ENCODE assay signal across 17 mouse cellular contexts in genomic region chr11:69692196-69692811, GRCm38 (mm10). TPM values are rescaled to one million over a fixed set of nuclear protein-coding genes. Genes with fewer than 3 reads are reported as not detected.
DNase-seq lines count a peak whose midpoint lies in the region; ATAC-seq and TF ChIP-seq lines count a peak whose summit lies in the region.
"Had no signal": no experiment of that assay in that cellular context is flagged by ENCODE, and none has a peak within 500 bp of the region (broad histone marks: within the 10 kb centered on the region; RNA-seq: fewer than 3 reads in every experiment).

No protein-coding gene starts in this region.

- peaks cover 26% of the 10 kb centered on the region for H3K4me1 ChIP-seq in kidney, adult 2 months (ENCODE audit: control insufficient read depth, insufficient read depth, low read length)
- H3K4me1 ChIP-seq in bone marrow macrophage, adult 2 months (ENCODE audit: control insufficient read depth, insufficient read depth, low read length) = peaks cover 54% of the 10 kb centered on the region
- peaks cover 14% of the 10 kb centered on the region for H3K4me1 ChIP-seq in midbrain, embryonic 16.5 days (ENCODE audit: control insufficient read depth, insufficient read depth, low read length)

- WGBS in kidney, adult 2 months = 59% methylated on average over 9 of the region's 9 CpGs
- WGBS in midbrain, embryonic 16.5 days = 80% methylated on average over 9 of the region's 9 CpGs

- no peak overlapping the region for H3K9ac ChIP-seq in midbrain, embryonic 16.5 days (ENCODE audit: low read depth, low read length)
- H3K9ac ChIP-seq: forebrain, embryonic 13.5 days; hindbrain, embryonic 15.5 days; lung, embryonic 15.5 days; midbrain, embryonic 15.5 days; neural tube, embryonic 13.5 days had no signal

- peak; percentile 73 for ATAC-seq in megakaryocyte, adult 5-6 weeks (ENCODE audit: poor library complexity, severe bottlenecking)
- no peak for ATAC-seq in midbrain, embryonic 16.5 days
- ATAC-seq: forebrain, embryonic 13.5 days; midbrain, embryonic 15.5 days had no signal

- H3K9me3 ChIP-seq in midbrain, embryonic 16.5 days (replicated peaks; ENCODE audit: control insufficient read depth, low read length, poor library complexity, severe bottlenecking) = no peaks in the 10 kb centered on the region
- H3K9me3 ChIP-seq: forebrain, embryonic 13.5 days; hindbrain, embryonic 15.5 days; limb, embryonic 10.5 days; lung, embryonic 15.5 days; midbrain, embryonic 15.5 days; neural tube, embryonic 13.5 days had no signal

- no peak overlapping the region for H3K4me3 ChIP-seq in kidney, adult 2 months (ENCODE audit: insufficient read depth, low read depth, low read length)
- no peak overlapping the region for H3K4me3 ChIP-seq in bone marrow macrophage, adult 2 months (ENCODE audit: insufficient read depth, low read length)
- no peak overlapping the region for H3K4me3 ChIP-seq in midbrain, embryonic 16.5 days (ENCODE audit: low read depth, low read length)
- H3K4me3 ChIP-seq: forebrain, embryonic 13.5 days; hindbrain, embryonic 15.5 days; limb, embryonic 10.5 days; lung, embryonic 15.5 days; midbrain, embryonic 15.5 days; neural tube, embryonic 13.5 days had no signal

- no peak for TF ChIP-seq POLR2A in kidney, adult 2 months (IDR thresholded peaks at IDR 0.05; ENCODE audit: low read depth, low read length)
- no peak for TF ChIP-seq POLR2A in bone marrow macrophage, adult 2 months (IDR thresholded peaks at IDR 0.05; ENCODE audit: borderline replicate concordance, low read depth, low read length)

- DNase-seq in kidney, adult 2 months = peak; percentile 65
- DNase-seq in kidney, postnatal 10 days = no peak
- DNase-seq in 416B (ENCODE audit: low read depth) = peak; percentile 48
- no peak for DNase-seq in urinary bladder, postnatal 14 days (ENCODE audit: low spot score)
- DNase-seq: adrenal gland, adult 8-10 months; cerebellum, postnatal 10 days; right cerebral cortex, postnatal 4 days; thymus, adult 18-20 months had no signal

- H3K27ac ChIP-seq in kidney, adult 2 months (ENCODE audit: insufficient read depth, low read depth, low read length) = peak overlapping the region; percentile 78
- H3K27ac ChIP-seq in bone marrow macrophage, adult 2 months (ENCODE audit: insufficient read depth, low read depth, low read length) = peak overlapping the region; percentile 74
- no peak overlapping the region for H3K27ac ChIP-seq in midbrain, embryonic 16.5 days (ENCODE audit: low read length)
- H3K27ac ChIP-seq: forebrain, embryonic 13.5 days; hindbrain, embryonic 15.5 days; limb, embryonic 10.5 days; lung, embryonic 15.5 days; midbrain, embryonic 15.5 days; neural tube, embryonic 13.5 days had no signal

- no peak overlapping the region for H3K4me2 ChIP-seq in midbrain, embryonic 16.5 days (ENCODE audit: low read length)
- H3K4me2 ChIP-seq: forebrain, embryonic 13.5 days; hindbrain, embryonic 15.5 days; lung, embryonic 15.5 days; midbrain, embryonic 15.5 days; neural tube, embryonic 13.5 days had no signal

- no peaks in the 10 kb centered on the region for H3K27me3 ChIP-seq in kidney, adult 2 months (replicated peaks; ENCODE audit: control insufficient read depth, insufficient read depth, low read length)
- H3K27me3 ChIP-seq in midbrain, embryonic 16.5 days (ENCODE audit: control insufficient read depth, insufficient read depth, low read depth, low read length) = no peaks in the 10 kb centered on the region
- H3K27me3 ChIP-seq: hindbrain, embryonic 15.5 days; lung, embryonic 15.5 days; midbrain, embryonic 15.5 days; neural tube, embryonic 13.5 days had no signal

- TF ChIP-seq CTCF in kidney, adult 2 months (conservative IDR thresholded peaks at IDR 0.05; ENCODE audit: insufficient read depth, insufficient read length, low read depth, low read length) = no peak
- no peak for TF ChIP-seq CTCF in bone marrow macrophage, adult 2 months (IDR thresholded peaks at IDR 0.05; ENCODE audit: low read depth, low read length)

- no peaks in the 10 kb centered on the region for H3K36me3 ChIP-seq in kidney, adult 2 months (ENCODE audit: control insufficient read depth, insufficient read depth, low read length)
- H3K36me3 ChIP-seq in midbrain, embryonic 16.5 days (ENCODE audit: control insufficient read depth, insufficient read depth, low read length) = no peaks in the 10 kb centered on the region
- H3K36me3 ChIP-seq: hindbrain, embryonic 15.5 days; limb, embryonic 10.5 days; lung, embryonic 15.5 days; midbrain, embryonic 15.5 days; neural tube, embryonic 13.5 days had no signal

RNA-seq across cellular contexts. Expression of gene Tnfsf12, which starts 3.3 kb away (rescaled TPM):
- 55.5 and 65.1 TPM in 2 replicates for polyA plus RNA-seq in kidney, adult 2 months (2012; rRNA removed)
- polyA plus RNA-seq in bone marrow macrophage, adult 2 months (2012; ENCODE audit: insufficient read depth, insufficient read length, missing spikeins) = 97.6 and 101 TPM in 2 replicates
- total RNA-seq in megakaryocyte, adult 5-6 weeks (2015) = 25.5 and 25.9 TPM in 2 replicates
- 3.2 and 4.9 TPM in 2 replicates for total RNA-seq in megakaryocyte, adult 5-6 weeks (2017)
- polyA plus RNA-seq in midbrain, embryonic 16.5 days (2015; fragmentation: Nextera tagmentation; extraction: Ambion mirVana) = 2.3 and 3.0 TPM in 2 replicates

RNA-seq across cellular contexts. Expression of gene Tnfsfm13, which starts 3.6 kb away (rescaled TPM):
- polyA plus RNA-seq in kidney, adult 2 months (2012; rRNA removed) = 11.0 and 11.6 TPM in 2 replicates
- polyA plus RNA-seq in bone marrow macrophage, adult 2 months (2012; ENCODE audit: insufficient read depth, insufficient read length, missing spikeins) = 43.9 and 59.4 TPM in 2 replicates
- total RNA-seq in megakaryocyte, adult 5-6 weeks (2015) = 11.6 and 13.6 TPM in 2 replicates
- total RNA-seq in megakaryocyte, adult 5-6 weeks (2017) = 8.5 and 12.2 TPM in 2 replicates
- 0.60 and 0.87 TPM in 2 replicates for polyA plus RNA-seq in midbrain, embryonic 16.5 days (2015; fragmentation: Nextera tagmentation; extraction: Ambion mirVana)

RNA-seq across cellular contexts. Expression of gene Tnfsf13, which starts 6.7 kb away (rescaled TPM):
- 3.8 and 4.1 TPM in 2 replicates for polyA plus RNA-seq in kidney, adult 2 months (2012; rRNA removed)
- polyA plus RNA-seq in bone marrow macrophage, adult 2 months (2012; ENCODE audit: insufficient read depth, insufficient read length, missing spikeins) = 20.8 and 23.9 TPM in 2 replicates
- total RNA-seq in megakaryocyte, adult 5-6 weeks (2015) = 37.7 and 47.2 TPM in 2 replicates
- total RNA-seq in megakaryocyte, adult 5-6 weeks (2017) = 74.3 and 78.9 TPM in 2 replicates
- polyA plus RNA-seq in midbrain, embryonic 16.5 days (2015; fragmentation: Nextera tagmentation; extraction: Ambion mirVana) = 0.53 and 0.66 TPM in 2 replicates

RNA-seq across cellular contexts. Expression of gene Senp3, which starts 10.4 kb away (rescaled TPM):
- polyA plus RNA-seq in kidney, adult 2 months (2012; rRNA removed) = 41.8 and 43.5 TPM in 2 replicates
- polyA plus RNA-seq in bone marrow macrophage, adult 2 months (2012; ENCODE audit: insufficient read depth, insufficient read length, missing spikeins) = 120 and 131 TPM in 2 replicates
- total RNA-seq in megakaryocyte, adult 5-6 weeks (2015) = 94.3 and 104 TPM in 2 replicates
- 68.9 and 80.8 TPM in 2 replicates for total RNA-seq in megakaryocyte, adult 5-6 weeks (2017)
- polyA plus RNA-seq in midbrain, embryonic 16.5 days (2015; fragmentation: Nextera tagmentation; extraction: Ambion mirVana) = 94.0 and 98.5 TPM in 2 replicates

RNA-seq across cellular contexts. Expression of gene Eif4a1, which starts 20.1 kb away (rescaled TPM):
- polyA plus RNA-seq in kidney, adult 2 months (2012; rRNA removed) = 200 and 244 TPM in 2 replicates
- polyA plus RNA-seq in bone marrow macrophage, adult 2 months (2012; ENCODE audit: insufficient read depth, insufficient read length, missing spikeins) = 303 and 319 TPM in 2 replicates
- 457 and 494 TPM in 2 replicates for total RNA-seq in megakaryocyte, adult 5-6 weeks (2015)
- total RNA-seq in megakaryocyte, adult 5-6 weeks (2017) = 511 and 523 TPM in 2 replicates
- polyA plus RNA-seq in midbrain, embryonic 16.5 days (2015; fragmentation: Nextera tagmentation; extraction: Ambion mirVana) = 477 and 496 TPM in 2 replicates

Comparison
In these comparisons a context has a peak if more than half of its experiments do, and no peak if none do; other contexts are left out.
1. DNase-seq: peak in kidney, adult 2 months (single experiment) and 416B (single experiment); none in kidney, postnatal 10 days (single experiment) and urinary bladder, postnatal 14 days (single experiment).
2. RNA of gene Tnfsf12, which starts 3.3 kb away (polyA plus RNA-seq): 97.6 to 101 TPM in bone marrow macrophage, adult 2 months and 55.5 to 65.1 TPM in kidney, adult 2 months; 2.3 to 3.0 TPM in midbrain, embryonic 16.5 days; every median in the first group is over 10 times any median in the second.